Mouse (Mus musculus) embryonic facial prominence, embryonic 14.5 days (tissue): ENCODE results near the gene Gm20498. TPM values are rescaled to one million over a fixed set of nuclear protein-coding genes. Genes with fewer than 3 reads are reported as not detected.
"Not testable (repeated sequence)": the region's sequence is repeated elsewhere in the genome, so short reads cannot be mapped to it uniquely, and the experiment has no call there.

Experiments
- ATAC-seq: fragments of 200-750 bp; cut with Nextera tagmentation; 2 replicates; pipeline ENCODE4 v1.8.0; 2017; ENCODE audit warnings: low read depth, moderate number of reproducible peaks, moderate TSS enrichment
- DNase-seq: peaks from one replicate; pipeline ENCODE4 v3.0.0-alpha.2; 2015; ENCODE audit warnings: low spot score
- H3K27ac ChIP-seq: fragments of 300-500 bp; sonication (generic); replicated peaks from 2 replicates; pipeline ENCODE4 v1.5.1; 2014; ENCODE audit warnings: low read depth, mild to moderate bottlenecking, low read length, moderate library complexity
- H3K27me3 ChIP-seq: fragments of 300-500 bp; sonication (generic); replicated peaks from 2 replicates; pipeline ENCODE4 v1.6.1; 2014; ENCODE audit warnings: low read length; ENCODE audit not compliant: control insufficient read depth, insufficient read depth
- H3K36me3 ChIP-seq: fragments of 300-500 bp; sonication (generic); 2 replicates; pipeline ENCODE4 v1.6.1; 2014; ENCODE audit warnings: low read length, mixed read lengths; ENCODE audit not compliant: control insufficient read depth, insufficient read depth
- H3K4me1 ChIP-seq: fragments of 300-500 bp; sonication (generic); 2 replicates; pipeline ENCODE4 v1.6.1; 2014; ENCODE audit warnings: antibody characterized with exemption, low read length; ENCODE audit not compliant: control insufficient read depth, insufficient read depth
- H3K4me2 ChIP-seq: fragments of 300-500 bp; sonication (generic); 2 replicates; pipeline ENCODE4 v1.6.1; 2014; ENCODE audit warnings: low read depth, mild to moderate bottlenecking, low read length, moderate library complexity, mixed read lengths
- H3K4me3 ChIP-seq: fragments of 300-500 bp; sonication (generic); 2 replicates; pipeline ENCODE4 v1.5.1; 2014; ENCODE audit warnings: low read depth, mild to moderate bottlenecking, low read length
- H3K9ac ChIP-seq: fragments of 300-500 bp; sonication (generic); 2 replicates; pipeline ENCODE4 v1.6.1; 2014; ENCODE audit warnings: low read depth, mild to moderate bottlenecking, low read length, moderate library complexity, mixed read lengths
- H3K9me3 ChIP-seq: fragments of 300-500 bp; sonication (generic); 2 replicates; pipeline ENCODE4 v1.6.1; 2016; ENCODE audit warnings: low read length; ENCODE audit not compliant: control insufficient read depth
- WGBS: fragments of 180-500 bp; shearing (Covaris S2); extraction: QIAGEN DNeasy Blood & Tissue Kit; methylation state at CpG from one replicate; pipeline ENCODE4 v1.1.7; 2014; 5-methylcytosine and 5-hydroxymethylcytosine counted together
- polyA plus RNA-seq: library from polyadenylated mRNA; unstranded; fragments of >200 nt; fragmentation: Nextera tagmentation; extraction: Ambion mirVana; gene quantifications from 2 replicates; pipeline ENCODE4 v1.2.1, GENCODE M21; 2014

The Gm20498 gene
- polyA plus RNA-seq, 1 experiment from 2014 or later = 29.4 TPM

- no peaks in the 10 kb centered on the region for H3K27me3 ChIP-seq
- no peaks in the 10 kb centered on the region for H3K4me1 ChIP-seq
- DNase-seq (no peak), ATAC-seq (no peak)
- no peak overlapping the region for H3K4me3 ChIP-seq
- no peaks in the 10 kb centered on the region for H3K9me3 ChIP-seq
- no peak overlapping the region for H3K9ac ChIP-seq
- H3K36me3 ChIP-seq = no peaks in the 10 kb centered on the region
- H3K4me2 ChIP-seq = no peak overlapping the region
- 75% methylated on average over 3 of the region's 3 CpGs for WGBS
- no peak overlapping the region for H3K27ac ChIP-seq
Observed at GRCm38 (mm10) chr12:81413211-81413610, 119.5 kb downstream of the Gm20498 start.

DNA sequence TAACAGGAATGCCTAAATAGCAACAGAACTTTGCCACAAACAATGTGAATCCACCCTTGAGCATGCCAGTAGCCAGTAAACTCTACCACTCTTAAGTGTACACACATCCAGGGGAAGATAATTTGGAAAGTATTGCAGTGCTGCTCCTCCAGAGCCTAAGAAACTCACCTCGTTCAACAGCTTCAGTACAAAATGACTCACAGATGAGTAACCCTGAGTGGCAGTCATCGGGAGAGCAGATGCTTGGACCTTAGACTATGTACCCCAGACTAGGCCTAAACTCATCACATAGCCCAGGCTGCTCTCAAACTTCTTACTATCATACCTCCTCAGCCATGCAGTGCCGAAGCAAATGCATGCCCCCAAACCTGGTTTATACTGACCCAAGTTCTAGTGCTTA is 123.7 kb downstream of the Gm20498 start:
- Histone ChIP-seq H3K4me1 (no peaks in the 10 kb centered on the region), H3K27ac (no peak overlapping the region), H3K36me3 (no peaks in the 10 kb centered on the region), H3K27me3 (no peaks in the 10 kb centered on the region), H3K9me3 (no peaks in the 10 kb centered on the region), H3K4me3 (no peak overlapping the region), H3K4me2 (no peak overlapping the region), H3K9ac (no peak overlapping the region)
- DNase-seq (no peak), ATAC-seq (no peak)
- WGBS = 87% methylated on average over 3 of the region's 3 CpGs

- ATAC-seq (no peak), DNase-seq (peak; percentile 70)
- WGBS = 13% methylated on average over 1 of the region's 1 CpGs
- H3K4me3 ChIP-seq = no peak overlapping the region
- H3K4me2 ChIP-seq = no peak overlapping the region
- no peaks in the 10 kb centered on the region for H3K27me3 ChIP-seq
- no peak overlapping the region for H3K27ac ChIP-seq
- no peaks in the 10 kb centered on the region for H3K36me3 ChIP-seq
- no peaks in the 10 kb centered on the region for H3K4me1 ChIP-seq
- no peak overlapping the region for H3K9ac ChIP-seq
- H3K9me3 ChIP-seq = no peaks in the 10 kb centered on the region
Observed at GRCm38 (mm10) chr12:81402187-81402586, 130.5 kb downstream of the Gm20498 start.

DNA sequence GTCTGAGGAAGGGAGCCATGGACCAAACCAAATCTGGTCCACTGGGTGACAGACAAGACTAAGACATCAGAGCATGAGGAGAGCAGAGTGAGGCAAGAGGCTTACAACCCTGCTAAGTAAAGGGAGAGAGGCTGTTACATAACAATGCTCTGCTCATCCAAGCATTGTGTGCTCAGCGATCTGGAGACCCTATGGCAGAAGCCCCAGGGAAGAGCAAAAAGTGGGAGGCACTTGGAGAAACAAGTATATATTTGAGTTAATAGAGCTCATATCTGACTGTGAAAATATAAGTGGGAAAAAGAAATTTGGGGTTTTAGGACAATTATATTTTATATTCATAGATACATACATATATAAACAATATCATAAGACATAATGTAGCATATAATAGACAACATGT is 153.3 kb downstream of the Gm20498 start, which contains the start of gene Gm4787:
Gm4787 (minus strand) TSS at position 101 of the 400 bp plus-strand sequence.
- not testable (repeated sequence) for H3K27me3 ChIP-seq, H3K9me3 ChIP-seq, H3K4me1 ChIP-seq, H3K9ac ChIP-seq, H3K4me2 ChIP-seq, ATAC-seq, H3K36me3 ChIP-seq, H3K27ac ChIP-seq, DNase-seq, H3K4me3 ChIP-seq
- 83% methylated on average over 1 of the region's 1 CpGs for WGBS

DNA sequence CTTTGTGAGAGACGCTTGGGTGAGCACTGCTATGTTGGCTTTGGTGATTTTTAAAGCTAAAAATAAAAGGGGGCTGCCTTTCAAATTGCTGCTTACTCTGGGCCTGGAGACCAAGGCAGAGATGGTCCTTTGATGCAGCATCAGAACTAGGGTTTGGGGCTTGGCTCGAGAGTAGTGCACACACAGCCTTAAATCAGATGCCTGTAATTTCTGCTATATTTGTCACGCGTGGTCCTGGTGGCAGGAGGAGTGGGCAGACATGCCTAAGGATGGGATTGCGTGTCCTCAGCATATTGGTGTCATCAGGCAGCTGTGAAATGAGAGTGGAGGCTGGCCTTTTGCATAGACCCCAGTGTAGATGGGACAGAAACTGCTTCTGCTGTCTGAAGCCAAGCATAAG is 198.9 kb downstream of the Gm20498 start:
- Histone ChIP-seq H3K27ac (no peak overlapping the region), H3K27me3 (peaks cover 19% of the 10 kb centered on the region), H3K9ac (no peak overlapping the region), H3K36me3 (no peaks in the 10 kb centered on the region), H3K4me1 (no peaks in the 10 kb centered on the region), H3K9me3 (no peaks in the 10 kb centered on the region), H3K4me3 (peak overlapping the region; percentile 65; the same call in 1 of the 2 replicates), H3K4me2 (peak overlapping the region; percentile 99)
- ATAC-seq (peak; percentile 19; the same call in 1 of the 2 replicates), DNase-seq (peak; percentile 43)
- WGBS = 59% methylated on average over 5 of the region's 5 CpGs

DNA sequence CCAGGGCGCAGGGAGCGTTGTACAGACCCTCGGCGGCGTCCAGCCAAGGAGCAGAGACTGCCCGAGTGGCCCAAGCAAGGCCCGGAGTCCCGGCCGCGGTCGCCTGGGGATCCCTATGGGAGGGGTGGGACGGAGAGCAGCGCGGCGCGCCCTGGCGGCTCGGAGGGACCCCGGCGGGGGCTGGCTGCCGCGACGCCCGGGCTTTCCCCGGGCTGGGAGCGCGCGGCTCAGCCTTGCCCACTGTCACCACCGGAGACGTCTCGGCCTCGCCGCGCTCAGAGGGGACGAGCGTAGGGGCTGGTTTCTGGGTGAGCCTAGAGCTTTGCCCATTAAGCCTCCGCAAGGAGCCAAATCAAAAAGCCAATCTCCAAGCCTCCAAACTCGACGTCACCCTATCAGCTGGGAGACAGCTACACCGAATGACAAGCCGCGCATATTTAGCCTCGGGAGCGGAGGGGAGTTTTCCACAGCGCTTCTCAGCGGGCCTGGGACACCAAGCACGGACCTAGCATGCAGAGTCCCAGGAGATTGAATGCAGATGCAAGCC is 199.8 kb downstream of the Gm20498 start, which contains the start of gene Slc8a3:
Slc8a3 (minus strand) TSS at position 306 of the 547 bp plus-strand sequence.
- Histone ChIP-seq H3K4me3 (peak within 1 kb of the TSS; percentile 65), H3K9ac (peak within 1 kb of the TSS; percentile 77), H3K4me1 (no peaks in the 10 kb centered on the region), H3K9me3 (no peaks in the 10 kb centered on the region), H3K27me3 (peaks cover 19% of the 10 kb centered on the region), H3K27ac (peak within 1 kb of the TSS; percentile 75), H3K4me2 (peak within 1 kb of the TSS; percentile 99), H3K36me3 (no peaks in the 10 kb centered on the region)
- peak; percentile 63 for ATAC-seq
- WGBS = 0% methylated on average over 15 of the region's 47 CpGs
- DNase-seq = peak; percentile 62

DNA sequence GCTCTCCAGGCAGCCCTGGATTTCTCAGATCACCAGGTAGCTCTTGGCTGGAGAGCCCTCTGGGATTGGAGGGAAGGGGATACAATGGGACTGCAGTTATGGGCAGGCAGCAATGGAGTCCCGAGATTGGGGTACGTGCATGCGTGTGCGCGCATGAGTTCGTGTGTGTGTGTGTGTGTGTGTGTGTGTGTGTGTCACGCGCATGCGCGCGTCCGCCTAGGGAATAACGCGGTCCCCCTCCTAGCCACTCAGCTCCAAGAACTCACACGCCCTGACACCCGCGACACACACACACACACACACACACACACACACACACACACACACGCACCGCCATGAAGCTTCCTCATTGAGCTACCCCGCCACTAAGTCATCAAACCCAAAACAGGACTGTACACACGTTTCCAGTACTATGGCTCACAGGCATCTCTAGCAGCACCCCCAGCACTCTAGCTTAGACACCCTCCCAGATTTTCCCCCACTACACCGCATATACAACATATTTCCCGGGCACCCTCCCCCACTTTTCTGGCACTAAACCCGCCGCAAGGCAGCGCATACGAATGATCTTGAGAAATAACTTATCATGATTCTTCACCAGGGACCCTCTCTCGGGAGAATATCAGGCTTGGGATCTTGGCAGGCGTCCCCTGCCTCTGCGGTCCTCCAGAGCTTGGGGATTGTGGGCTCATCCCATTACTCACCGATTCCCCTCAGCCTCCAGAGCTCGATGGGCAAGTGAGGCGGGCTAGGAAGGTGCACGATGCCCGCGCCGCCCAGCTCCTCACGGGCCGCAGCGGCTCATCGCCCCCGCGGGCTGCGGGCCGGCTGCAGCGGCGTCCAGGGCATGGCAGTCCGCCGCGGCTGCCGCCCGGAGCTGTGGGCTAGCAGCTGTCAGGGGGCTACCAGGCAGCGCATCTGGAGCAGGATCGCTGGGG is 200.5 kb downstream of the Gm20498 start:
- Histone ChIP-seq H3K4me3 (peak overlapping the region; percentile 65), H3K27me3 (peaks cover 19% of the 10 kb centered on the region), H3K9me3 (no peaks in the 10 kb centered on the region), H3K27ac (peak overlapping the region; percentile 75), H3K9ac (peak overlapping the region; percentile 77), H3K4me2 (peak overlapping the region; percentile 99), H3K36me3 (no peaks in the 10 kb centered on the region), H3K4me1 (no peaks in the 10 kb centered on the region)
- peak; percentile 71 for DNase-seq
- ATAC-seq = peak; percentile 66
- WGBS = 1% methylated on average over 41 of the region's 54 CpGs

DNA sequence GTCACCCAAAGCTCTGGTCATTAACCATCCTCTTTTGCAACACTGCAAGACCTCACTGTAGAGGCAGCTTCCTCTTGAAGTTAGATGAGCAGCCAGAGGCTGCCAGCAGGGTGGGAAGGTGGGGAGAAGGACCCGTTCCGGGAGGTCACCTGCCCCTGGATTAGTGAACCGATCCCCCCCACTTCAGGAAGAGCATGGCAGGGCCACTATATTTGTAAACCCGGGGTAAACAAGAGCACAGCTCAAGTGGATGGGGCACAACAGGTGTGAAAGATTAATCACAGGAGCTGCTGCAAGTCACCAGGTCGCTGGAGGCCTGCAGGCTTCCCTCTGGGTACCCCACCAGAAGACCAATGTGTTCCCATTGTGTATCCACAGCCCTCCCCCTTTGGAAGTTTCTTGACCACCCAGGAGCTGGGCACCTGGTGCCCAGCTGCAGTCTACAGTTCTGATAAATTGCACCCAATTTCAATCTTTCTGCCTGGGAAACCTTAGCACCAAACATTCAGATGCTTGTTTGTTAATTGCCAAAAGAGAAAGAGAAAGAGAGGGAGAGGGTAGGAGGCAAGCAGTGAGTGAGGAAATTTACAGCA is 201.6 kb downstream of the Gm20498 start:
- Histone ChIP-seq H3K4me2 (peak overlapping the region; percentile 99), H3K4me1 (no peaks in the 10 kb centered on the region), H3K4me3 (peak overlapping the region; percentile 65), H3K27ac (no peak overlapping the region), H3K27me3 (peaks cover 19% of the 10 kb centered on the region), H3K9me3 (no peaks in the 10 kb centered on the region), H3K36me3 (no peaks in the 10 kb centered on the region), H3K9ac (0 out of 2 replicates have a peak overlapping the region, but pooled peaks have one; percentile 77)
- WGBS = 34% methylated on average over 5 of the region's 5 CpGs
- ATAC-seq (no peak), DNase-seq (no peak)
